Mouse (Mus musculus): ENCODE measurements around the gene Zc2hc1b. TPM values are rescaled to one million over a fixed set of nuclear protein-coding genes. Genes with fewer than 3 reads are reported as not detected.

Gene Zc2hc1b
- polyA plus RNA-seq (2012; ENCODE audit: low replicate concordance): not detected in 2 replicates

GRCm38 (mm10) chr10:13177973-13178624 is at the start of gene Zc2hc1b:
Gene Zc2hc1b, minus strand, starts transcription at chr10:13178023.

DNA sequence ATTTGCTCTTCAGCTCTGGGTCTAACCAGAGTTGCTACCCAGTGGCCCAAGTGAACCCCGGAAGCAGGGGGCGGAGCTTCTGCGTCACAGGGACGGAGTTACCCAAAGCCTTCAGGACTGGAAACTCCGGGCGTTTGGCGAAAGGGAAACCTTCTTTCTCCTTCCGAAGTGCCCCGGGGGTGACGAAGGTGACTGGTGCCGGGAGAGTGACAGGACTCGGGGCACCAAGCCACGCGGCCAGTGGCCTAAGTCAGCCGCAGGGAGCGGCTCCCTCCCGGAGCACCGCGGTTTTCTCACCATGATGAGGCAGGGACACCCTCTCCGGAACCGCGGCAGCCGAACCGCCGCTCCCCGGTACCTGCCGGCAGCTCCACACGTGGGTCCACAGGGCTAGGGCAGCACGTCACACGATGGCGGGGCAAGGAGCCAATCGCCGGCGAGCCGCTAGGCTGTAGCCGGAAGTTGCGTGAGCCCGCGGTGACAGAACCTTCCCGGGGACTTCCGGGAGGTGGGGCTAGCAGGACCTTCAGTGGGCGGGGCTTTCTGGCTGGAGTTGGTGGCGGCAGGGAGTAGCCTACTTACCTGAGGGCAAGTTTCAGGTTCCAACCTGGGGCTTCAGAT is 15.0 kb upstream of the Zc2hc1b start, which contains the start of gene Ltv1:
Gene Ltv1 (minus strand): TSS at position 438 of the 621 bp plus-strand sequence.

Other genes starting within 250 kb of the Zc2hc1b start
- 16.3 and 17.3 TPM in 2 replicates for gene Stx11, start 213.7 kb downstream of the Zc2hc1b start, polyA plus RNA-seq (2012; ENCODE audit: low replicate concordance)
- gene Sf3b5, start 172.7 kb downstream of the Zc2hc1b start, polyA plus RNA-seq (2012; ENCODE audit: low replicate concordance): 71.8 and 80.7 TPM in 2 replicates
- gene Plagl1, start 117.5 kb downstream of the Zc2hc1b start, polyA plus RNA-seq (2012; ENCODE audit: low replicate concordance): 0.11 and 0.21 TPM in 2 replicates
- gene Ltv1, start 15.1 kb upstream of the Zc2hc1b start, polyA plus RNA-seq (2012; ENCODE audit: low replicate concordance): 5.8 and 15.4 TPM in 2 replicates